ENCODE assay signal across 17 mouse cellular contexts in genomic region chr7:34302651-34303050, GRCm38 (mm10). TPM values are rescaled to one million over a fixed set of nuclear protein-coding genes. Genes with fewer than 3 reads are reported as not detected.
DNase-seq lines count a peak whose midpoint lies in the region; ATAC-seq and TF ChIP-seq lines count a peak whose summit lies in the region.
"Had no signal": no experiment of that assay in that cellular context is flagged by ENCODE, and none has a peak within 500 bp of the region (broad histone marks: within the 10 kb centered on the region; RNA-seq: fewer than 3 reads in every experiment).

No protein-coding gene starts in this region.

- H3K79me2 ChIP-seq in macrophage (ENCODE audit: inconsistent target) = peaks cover 87% of the 10 kb centered on the region

- no peaks in the 10 kb centered on the region for H3K27me3 ChIP-seq in heart, postnatal 0 days (ENCODE audit: control insufficient read depth, insufficient read depth, low read length)
- no peaks in the 10 kb centered on the region for H3K27me3 ChIP-seq in lung, embryonic 14.5 days (ENCODE audit: insufficient read depth, low read length)
- no peaks in the 10 kb centered on the region for H3K27me3 ChIP-seq in intestine, embryonic 16.5 days (replicated peaks; ENCODE audit: control insufficient read depth, insufficient read depth, low read length)
- H3K27me3 ChIP-seq: CH12.LX; embryonic facial prominence, embryonic 13.5 days; neural tube, embryonic 15.5 days; Patski had no signal

- H3K9ac ChIP-seq in heart, postnatal 0 days (replicated peaks; ENCODE audit: low read depth, low read length) = no peak overlapping the region
- H3K9ac ChIP-seq in lung, embryonic 14.5 days = no peak overlapping the region
- no peak overlapping the region for H3K9ac ChIP-seq in intestine, embryonic 16.5 days (ENCODE audit: low read depth, low read length)
- H3K9ac ChIP-seq: embryonic facial prominence, embryonic 13.5 days; neural tube, embryonic 15.5 days had no signal

- peak overlapping the region; percentile 86 for H3K27ac ChIP-seq in heart, postnatal 0 days (ENCODE audit: low read depth)
- peak overlapping the region; percentile 71 for H3K27ac ChIP-seq in lung, embryonic 14.5 days (ENCODE audit: low read depth)
- peak overlapping the region; percentile 12; the same call in 1 of the 2 replicates for H3K27ac ChIP-seq in intestine, embryonic 16.5 days (ENCODE audit: low read length)
- peak overlapping the region; percentile 79 for H3K27ac ChIP-seq in macrophage
- H3K27ac ChIP-seq: embryonic facial prominence, embryonic 13.5 days; neural tube, embryonic 15.5 days had no signal

- no peak overlapping the region for H3K4me3 ChIP-seq in heart, postnatal 0 days (ENCODE audit: low read depth, low read length)
- no peak overlapping the region for H3K4me3 ChIP-seq in lung, embryonic 14.5 days (ENCODE audit: low read depth, low read length)
- H3K4me3 ChIP-seq in intestine, embryonic 16.5 days (ENCODE audit: low read length) = no peak overlapping the region
- no peak overlapping the region for H3K4me3 ChIP-seq in macrophage (ENCODE audit: inconsistent target)
- H3K4me3 ChIP-seq: embryonic facial prominence, embryonic 13.5 days; neural tube, embryonic 15.5 days had no signal

- WGBS in heart, postnatal 0 days = 52% methylated on average over 1 of the region's 1 CpGs
- WGBS in lung, embryonic 14.5 days = 83% methylated on average over 1 of the region's 1 CpGs
- WGBS in intestine, embryonic 16.5 days = 84% methylated on average over 1 of the region's 1 CpGs
- 100% methylated on average over 1 of the region's 1 CpGs for WGBS in macrophage (ENCODE audit: missing documents)

- no peak overlapping the region for H3K4me2 ChIP-seq in heart, postnatal 0 days (ENCODE audit: low read depth, low read length)
- H3K4me2 ChIP-seq in lung, embryonic 14.5 days = peak overlapping the region; percentile 12; the same call in 1 of the 2 replicates
- H3K4me2 ChIP-seq in intestine, embryonic 16.5 days (ENCODE audit: low read depth, low read length) = no peak overlapping the region
- H3K4me2 ChIP-seq: embryonic facial prominence, embryonic 13.5 days; neural tube, embryonic 15.5 days had no signal

- TF ChIP-seq CTCF in heart, postnatal 0 days (IDR thresholded peaks at IDR 0.05; ENCODE audit: low read depth) = no peak
- no peak for TF ChIP-seq CTCF in lung, embryonic 14.5 days (IDR thresholded peaks at IDR 0.05; ENCODE audit: low read depth)

- DNase-seq in heart, postnatal 0 days (ENCODE audit: low spot score) = no peak
- no peak for DNase-seq in heart, postnatal 25 days (ENCODE audit: low spot score)
- no peak for DNase-seq in lung, embryonic 14.5 days
- no peak for DNase-seq in lung, adult 18-20 months
- DNase-seq: cerebellum, postnatal 14 days; right cerebral cortex, postnatal 14 days had no signal

- H3K9me3 ChIP-seq in heart, postnatal 0 days (replicated peaks; ENCODE audit: control insufficient read depth, low read length) = no peaks in the 10 kb centered on the region
- no peaks in the 10 kb centered on the region for H3K9me3 ChIP-seq in lung, embryonic 14.5 days (ENCODE audit: low read depth, low read length)
- H3K9me3 ChIP-seq in intestine, embryonic 16.5 days (ENCODE audit: control insufficient read depth, low read length) = no peaks in the 10 kb centered on the region
- H3K9me3 ChIP-seq: embryonic facial prominence, embryonic 13.5 days; neural tube, embryonic 15.5 days had no signal

- H3K36me3 ChIP-seq in heart, postnatal 0 days (replicated peaks; ENCODE audit: control insufficient read depth, insufficient read depth, low read length) = 0 out of 2 replicates have a peak, but pooled peaks cover 4% of the 10 kb centered on the region
- peaks cover 4% of the 10 kb centered on the region; the same call in 1 of the 2 replicates for H3K36me3 ChIP-seq in lung, embryonic 14.5 days (ENCODE audit: insufficient read depth)
- H3K36me3 ChIP-seq in intestine, embryonic 16.5 days (ENCODE audit: control insufficient read depth, insufficient read depth, low read length) = no peaks in the 10 kb centered on the region
- no peaks in the 10 kb centered on the region for H3K36me3 ChIP-seq in macrophage (ENCODE audit: inconsistent target)

- peaks cover 45% of the 10 kb centered on the region for H3K4me1 ChIP-seq in heart, postnatal 0 days (ENCODE audit: control insufficient read depth, insufficient read depth)
- no peaks in the 10 kb centered on the region; the same call in 1 of the 2 replicates for H3K4me1 ChIP-seq in lung, embryonic 14.5 days (ENCODE audit: insufficient read depth)
- 0 out of 2 replicates have a peak, but pooled peaks cover 3% of the 10 kb centered on the region for H3K4me1 ChIP-seq in intestine, embryonic 16.5 days (ENCODE audit: control insufficient read depth, insufficient read depth, low read length)

- no peak for TF ChIP-seq EP300 in heart, postnatal 0 days (IDR thresholded peaks at IDR 0.05; ENCODE audit: low read depth)

- ATAC-seq in heart, postnatal 0 days (ENCODE audit: insufficient read depth, low read depth) = no peak
- no peak for ATAC-seq in lung, embryonic 14.5 days (ENCODE audit: insufficient read depth)
- ATAC-seq in intestine, embryonic 16.5 days = no peak
- ATAC-seq in frontal cortex, adult (ENCODE audit: low TSS enrichment) = no peak
- ATAC-seq: forebrain, embryonic 14.5 days; midbrain, embryonic 16.5 days; Patski had no signal

- intact Hi-C loops in heart, postnatal 25 days (cut with DNase I) = no loop called here

RNA-seq across cellular contexts. Expression of gene 4931406P16Rik, which starts 10.7 kb away (rescaled TPM):
- total RNA-seq in heart, postnatal 0 days (2014; rRNA removed; ENCODE audit: low replicate concordance) = 62.1 and 67.8 TPM in 2 replicates
- 25.4 and 25.9 TPM in 2 replicates for polyA plus RNA-seq in heart, postnatal 0 days (2015; fragmentation: Nextera tagmentation; extraction: Ambion mirVana)
- 10 to 100 TPM; 45.3 to 52.9 TPM for total RNA-seq in heart, postnatal 25 days (2021)
- 54.7 and 59.2 TPM in 2 replicates for polyA plus RNA-seq in lung, embryonic 14.5 days (2014; fragmentation: Nextera tagmentation; extraction: Ambion mirVana)
- polyA plus RNA-seq in intestine, embryonic 16.5 days (2015; fragmentation: Nextera tagmentation; extraction: Ambion mirVana) = 22.7 and 23.5 TPM in 2 replicates
- total RNA-seq in macrophage (2018; cell fraction: chromatin; rRNA removed) = 100 to 1,000 TPM in 1 of 26 experiments, 10 to 100 TPM in 25; 20.2 to 115 (median 50.9) TPM
- 10 to 100 TPM in 25 of 26 experiments, 1 to 10 TPM in 1; 9.9 to 21.8 (median 15.7) TPM for total RNA-seq in macrophage (2018; cell fraction: cytosol; rRNA removed)
- total RNA-seq in macrophage (2018; cell fraction: nucleus; rRNA removed) = 10 to 100 TPM; 21.6 to 85.9 (median 33.3) TPM
- 14.1 to 16.3 TPM (median 15.6 TPM) in 3 replicates for polyA plus RNA-seq in macrophage (2018)

RNA-seq across cellular contexts. Expression of gene Gm6096, which starts 51.8 kb away (rescaled TPM):
- total RNA-seq in heart, postnatal 0 days (2014; rRNA removed; ENCODE audit: low replicate concordance) = not detected in 2 replicates
- 0.32 TPM in 1 of 2 replicates, not detected in the other for polyA plus RNA-seq in heart, postnatal 0 days (2015; fragmentation: Nextera tagmentation; extraction: Ambion mirVana)
- not detected for total RNA-seq in heart, postnatal 25 days (2021)
- polyA plus RNA-seq in lung, embryonic 14.5 days (2014; fragmentation: Nextera tagmentation; extraction: Ambion mirVana) = 0.88 TPM in 1 of 2 replicates, not detected in the other
- polyA plus RNA-seq in intestine, embryonic 16.5 days (2015; fragmentation: Nextera tagmentation; extraction: Ambion mirVana) = not detected in 2 replicates
- not detected for total RNA-seq in macrophage (2018; cell fraction: chromatin; rRNA removed)
- total RNA-seq in macrophage (2018; cell fraction: cytosol; rRNA removed) = not detected
- not detected for total RNA-seq in macrophage (2018; cell fraction: nucleus; rRNA removed)
- not detected in 3 replicates for polyA plus RNA-seq in macrophage (2018)
- total RNA-seq: adrenal gland, adult 18-20 months; CH12.LX; gastrocnemius, postnatal 4 days had no signal
- polyA plus RNA-seq: embryonic facial prominence, embryonic 13.5 days; forebrain, embryonic 14.5 days; midbrain, embryonic 16.5 days; neural tube, embryonic 15.5 days had no signal

Comparison
In these comparisons a context has a peak if more than half of its experiments do, and no peak if none do; other contexts are left out.
1. H3K27ac ChIP-seq: peak in every context shown above with its lines; median percentile 86 in heart, postnatal 0 days; 79 in macrophage; 71 in lung, embryonic 14.5 days; 12 in intestine, embryonic 16.5 days.